Mouse (Mus musculus): ENCODE data around the gene 9130230L23Rik.
A peak's percentile ranks its signal among the peaks of the same experiment; 100 is the strongest.

Gene 9130230L23Rik

GRCm38 (mm10) chr5:66004134-66004925, at the start of gene 9130230L23Rik:
Gene 9130230L23Rik (minus strand): TSS chr5:66004285.
- DNase-seq: no peak

DNA sequence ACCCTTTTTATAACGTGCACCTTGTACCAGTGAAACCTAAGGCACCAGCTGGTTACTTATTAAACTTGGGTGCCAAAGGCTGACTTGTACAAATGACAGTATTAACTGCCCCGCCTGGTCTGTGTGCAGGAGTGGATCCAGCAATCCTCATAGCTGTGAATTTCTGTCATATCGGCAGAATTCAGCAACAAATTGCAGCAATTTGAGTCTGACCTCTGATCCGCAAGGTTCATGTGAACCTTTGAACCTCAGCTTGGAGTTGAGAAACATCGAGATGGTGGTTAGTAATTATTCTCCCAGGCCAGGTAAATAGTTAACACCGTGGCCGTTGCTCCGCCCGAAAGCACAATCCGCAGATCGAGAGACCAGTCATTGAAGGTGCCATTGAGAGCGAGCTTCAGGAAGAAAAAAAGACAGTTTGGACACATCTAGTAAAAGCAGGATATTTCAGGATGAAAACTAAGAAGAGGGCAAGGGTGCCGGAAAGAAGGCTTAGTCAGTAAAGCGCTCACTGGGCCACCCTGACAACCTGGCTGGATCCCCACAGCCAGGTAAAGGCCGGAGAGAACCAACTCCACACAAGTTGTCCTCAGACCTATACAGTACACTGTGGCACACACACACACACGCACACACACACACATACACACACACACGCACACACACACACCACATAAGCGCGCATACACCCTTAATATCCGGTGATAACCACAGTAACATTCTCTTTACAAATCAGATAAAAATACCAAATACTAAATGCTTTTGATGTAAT, 48.9 kb upstream of the 9130230L23Rik start:
- peak; percentile 72 for DNase-seq

GRCm38 (mm10) chr5:66050841-66051240, 46.8 kb upstream of the 9130230L23Rik start:
- peak; percentile 30 for DNase-seq

GRCm38 (mm10) chr5:66046356-66046755, 42.3 kb upstream of the 9130230L23Rik start:
- no peak for DNase-seq

DNA sequence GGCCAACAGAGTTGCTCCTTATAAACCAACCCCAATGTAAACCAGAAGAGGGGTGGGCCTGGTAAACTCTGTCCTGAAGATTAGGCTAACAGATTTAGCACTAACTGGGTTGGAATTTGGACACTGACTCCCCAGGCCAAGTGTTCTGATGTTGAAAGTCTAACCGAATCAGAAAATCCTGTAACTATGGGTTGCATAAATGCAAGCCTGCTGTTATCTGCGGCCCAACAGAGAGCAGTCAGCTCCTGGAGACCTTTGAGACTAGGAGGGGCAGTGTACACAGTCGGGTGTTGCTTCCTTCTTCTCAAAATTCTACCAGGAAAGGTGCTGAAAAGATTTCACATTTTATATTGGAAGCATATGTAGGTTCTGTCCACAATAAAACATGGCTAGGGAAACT, 39.8 kb upstream of the 9130230L23Rik start:
- no peak for DNase-seq

DNA sequence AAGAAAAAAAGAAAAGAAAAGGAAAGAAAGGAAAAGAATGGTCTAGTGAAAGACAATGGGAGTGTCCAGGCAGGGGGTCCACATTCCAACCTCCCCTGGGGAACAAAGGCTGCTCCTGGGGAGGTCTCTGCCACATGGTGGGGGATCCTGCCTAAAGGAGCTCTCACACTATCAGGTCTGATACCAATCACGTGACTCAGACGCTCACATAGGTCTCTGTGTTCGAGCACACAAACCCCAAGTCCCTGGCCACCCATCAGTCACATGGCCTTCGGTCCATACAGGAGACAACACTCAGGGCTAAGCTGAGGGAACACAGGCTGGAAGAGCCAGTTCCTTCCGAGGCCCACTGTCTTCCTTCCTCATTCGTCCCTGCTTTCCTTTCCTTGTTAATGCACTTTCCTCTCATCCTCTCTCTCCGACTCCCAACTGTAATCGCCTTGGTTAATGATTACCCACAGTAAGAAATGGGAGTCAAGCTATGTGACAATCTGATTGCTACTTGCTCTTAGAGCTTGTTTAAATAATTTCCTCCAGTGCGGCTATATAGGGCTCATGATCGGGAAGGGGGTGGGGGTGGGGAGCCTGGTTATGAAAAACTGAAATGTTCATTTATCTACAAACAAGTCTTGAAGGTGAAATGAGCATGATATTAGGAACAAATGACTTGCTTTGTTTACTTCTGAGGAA, 38.7 kb upstream of the 9130230L23Rik start:
- DNase-seq: no peak

DNA sequence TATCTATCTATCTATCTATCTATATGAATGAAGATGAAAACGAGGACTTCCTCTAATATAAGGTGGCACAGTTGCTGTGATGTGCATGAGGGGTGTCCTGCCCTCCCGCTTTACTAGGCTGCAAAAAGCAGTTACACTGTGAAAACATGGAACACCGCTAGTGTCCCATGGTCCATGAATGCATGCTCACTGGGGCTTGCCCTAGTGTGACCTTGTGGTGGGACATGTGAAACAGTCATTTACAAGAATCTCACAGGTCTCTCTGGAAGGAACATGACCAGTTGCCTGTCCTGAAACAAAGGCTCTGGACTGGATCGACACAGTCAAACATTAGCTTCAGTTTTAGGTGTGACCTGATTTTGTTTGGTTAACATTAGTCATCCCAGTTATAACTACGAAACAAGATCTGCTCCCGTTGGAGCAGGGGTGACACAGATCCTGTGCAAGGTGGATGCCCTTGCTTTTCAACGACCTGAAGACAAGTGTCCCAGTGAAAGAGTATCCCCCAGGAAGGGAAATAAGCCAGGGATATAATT, 36.7 kb upstream of the 9130230L23Rik start:
- DNase-seq: no peak

DNA sequence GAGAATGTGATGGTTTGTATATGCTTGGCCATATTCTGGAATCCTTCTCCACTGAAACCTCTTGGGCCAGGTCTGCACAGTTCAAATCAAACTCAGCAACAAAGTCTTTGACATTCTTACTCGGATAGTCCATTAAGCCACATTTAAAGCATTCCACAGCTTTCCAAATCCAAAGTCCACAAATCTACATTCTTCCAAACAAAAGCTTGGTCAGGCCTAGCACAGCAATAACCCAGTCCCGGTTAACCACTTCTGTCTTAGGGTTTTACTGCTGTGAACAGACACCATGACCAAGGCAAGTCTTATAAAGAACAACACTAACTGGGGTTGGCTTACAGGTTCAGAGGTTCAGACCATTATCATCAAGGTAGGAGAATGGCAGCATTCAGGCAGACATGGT, 35.7 kb upstream of the 9130230L23Rik start:
- no peak for DNase-seq

GRCm38 (mm10) chr5:66037066-66037465, 33.0 kb upstream of the 9130230L23Rik start:
- DNase-seq: no peak

DNA sequence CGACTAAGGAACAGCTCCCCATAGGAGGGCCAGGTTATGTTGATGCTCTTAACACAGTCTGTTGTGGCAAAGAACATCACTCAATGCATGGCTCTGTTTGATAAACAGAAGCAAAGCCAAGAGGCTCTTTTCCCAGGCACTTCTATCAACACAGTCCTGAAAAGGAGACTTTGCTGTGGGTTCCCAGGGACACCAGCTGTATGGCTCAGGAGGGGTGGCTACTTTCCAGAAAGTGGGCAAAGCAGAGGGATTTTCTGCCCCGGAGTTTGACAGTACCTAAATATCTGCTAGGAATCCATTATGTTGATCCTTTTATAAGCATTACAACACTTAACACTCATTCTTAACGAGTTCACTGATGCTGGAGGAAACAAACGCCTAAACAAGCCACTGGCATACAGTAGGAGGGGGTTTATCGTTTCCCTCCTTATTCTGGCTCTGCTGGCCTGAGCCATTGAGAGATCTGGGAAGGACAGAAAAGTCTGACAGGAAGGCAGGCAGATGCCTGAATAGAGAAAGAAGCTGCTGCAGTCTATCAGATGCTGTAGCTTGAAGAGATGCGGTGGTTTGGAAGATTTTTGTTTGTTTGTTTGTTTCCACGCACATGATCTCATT, 32.5 kb upstream of the 9130230L23Rik start:
- DNase-seq: no peak

- DNase-seq: peak; percentile 59
These were observed 30.5 kb upstream of the 9130230L23Rik start for GRCm38 (mm10) chr5:66034375-66035195.

GRCm38 (mm10) chr5:66032826-66033225, 28.7 kb upstream of the 9130230L23Rik start:
- no peak for DNase-seq

DNA sequence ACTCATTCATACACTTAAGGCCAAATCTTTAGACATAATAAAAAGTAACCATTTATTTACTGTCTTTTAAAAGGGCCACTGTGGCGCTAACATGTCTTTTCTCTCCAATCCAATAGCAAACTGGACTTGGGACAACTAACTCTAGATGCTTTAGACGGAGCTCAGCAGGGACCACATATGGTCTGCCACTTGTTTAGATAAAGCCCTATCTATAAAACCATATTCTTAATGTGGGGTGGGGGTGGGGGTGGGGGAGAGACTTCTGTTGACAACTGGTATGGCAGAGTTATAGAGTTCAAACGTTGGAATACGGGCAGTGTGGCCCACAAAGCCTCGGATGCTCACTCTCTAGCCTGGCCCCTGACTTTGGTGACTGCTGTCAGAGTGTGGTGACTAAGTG, 27.6 kb upstream of the 9130230L23Rik start:
- no peak for DNase-seq

DNA sequence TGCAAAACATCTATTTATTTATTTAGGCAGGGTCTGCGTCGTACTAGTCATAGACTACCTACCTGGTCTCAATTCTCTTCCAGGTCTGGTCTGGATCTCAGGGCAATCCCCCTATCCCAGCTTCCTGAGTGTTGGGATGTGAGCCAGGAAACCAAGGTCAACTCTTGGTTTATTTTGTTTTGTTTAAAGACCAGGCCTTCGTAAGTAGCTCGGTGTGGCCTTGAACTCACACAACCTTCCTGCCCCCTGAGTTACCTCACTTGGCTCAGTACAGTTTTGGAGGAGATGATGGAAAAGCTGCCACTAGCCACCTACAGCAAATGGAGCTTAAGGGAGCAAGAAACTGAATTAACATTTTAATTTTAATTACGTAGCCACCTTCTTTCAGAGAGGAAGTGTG, 24.1 kb upstream of the 9130230L23Rik start:
- no peak for DNase-seq

DNA sequence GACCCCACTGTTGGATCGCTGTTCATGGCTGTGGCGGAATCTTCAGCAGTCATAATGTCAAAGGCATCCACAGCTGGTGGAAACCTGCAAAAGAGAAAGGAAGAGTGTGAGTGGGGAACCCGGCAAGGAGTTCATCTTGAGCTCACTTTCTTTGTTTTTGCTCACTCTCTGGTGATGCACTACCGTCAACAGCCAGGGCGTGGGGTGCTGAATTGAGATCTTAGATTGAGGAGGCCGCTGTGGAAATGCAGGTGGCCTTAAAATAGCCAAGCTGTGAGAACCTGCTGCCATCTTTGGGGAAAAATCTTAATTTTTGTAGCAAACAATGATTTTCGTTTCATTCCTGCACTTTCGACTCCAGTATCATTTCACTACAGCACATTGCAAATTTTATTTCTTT, 23.1 kb upstream of the 9130230L23Rik start:
- no peak for DNase-seq

DNA sequence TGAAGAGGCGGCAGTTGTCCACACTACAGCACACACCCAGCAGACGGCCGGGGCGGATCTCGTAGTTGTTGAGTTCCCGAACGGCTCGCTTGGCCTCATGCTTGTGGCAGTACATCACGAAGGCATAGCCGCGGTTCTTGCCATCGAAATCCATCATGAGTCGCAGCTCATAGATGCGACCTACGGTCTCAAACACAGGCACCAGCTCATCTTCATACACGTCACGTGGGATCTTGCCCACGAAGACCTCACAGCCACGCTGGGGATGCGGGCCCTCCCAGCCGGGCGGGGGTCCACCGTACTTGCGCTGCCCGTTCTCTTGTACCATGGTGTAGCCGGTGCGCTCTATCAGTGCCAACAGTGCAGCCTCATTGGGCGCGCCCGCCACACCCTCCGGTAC, 22.7 kb upstream of the 9130230L23Rik start:
- no peak for DNase-seq

DNA sequence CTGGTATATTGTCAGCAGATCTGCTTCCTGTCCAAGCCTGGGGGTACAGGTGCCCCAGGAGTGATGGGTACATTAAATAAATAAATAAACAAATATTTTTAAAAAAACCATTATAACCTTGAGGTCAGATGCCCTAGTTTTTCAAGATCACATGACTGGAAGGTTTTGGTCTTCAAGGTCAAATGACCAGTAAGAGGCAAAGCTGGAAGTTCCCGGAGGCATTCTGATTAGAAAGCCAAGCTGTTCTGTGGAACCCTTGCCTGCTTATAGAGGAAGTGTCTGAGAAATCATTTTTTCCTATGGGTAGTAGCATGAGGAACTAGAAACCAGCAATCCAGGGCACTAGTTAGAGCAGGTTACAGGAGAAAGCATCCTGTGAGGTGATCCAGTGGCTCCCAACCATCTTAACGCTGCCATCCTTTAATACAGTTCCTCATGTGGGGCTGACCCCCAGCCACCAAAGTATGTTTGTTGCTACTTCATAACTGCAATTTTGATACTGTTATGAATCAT, 11.4 kb upstream of the 9130230L23Rik start:
- DNase-seq: no peak

DNA sequence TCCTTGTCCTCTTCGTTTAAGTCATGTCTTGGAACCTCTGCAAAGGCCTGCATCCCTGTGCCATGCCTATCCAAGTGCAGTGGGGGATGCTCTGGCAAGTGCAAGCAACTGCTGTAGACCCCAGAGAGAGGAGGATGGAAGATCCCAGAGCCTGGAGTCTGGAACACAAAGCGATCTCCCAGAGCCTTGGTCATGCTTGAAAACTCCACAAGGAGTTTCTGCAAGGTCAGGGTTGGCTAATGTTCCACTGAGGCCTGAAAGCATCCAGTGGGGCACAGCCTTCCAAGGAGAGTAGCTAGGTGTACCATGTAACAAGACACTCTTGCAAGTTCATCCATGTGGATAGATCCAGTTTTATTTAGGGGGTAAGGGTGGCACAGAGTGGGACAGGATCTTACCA, 10.4 kb upstream of the 9130230L23Rik start:
- DNase-seq: peak; percentile 43

- DNase-seq: no peak
These were observed 9.9 kb upstream of the 9130230L23Rik start for GRCm38 (mm10) chr5:66013999-66014398.

- DNase-seq: no peak
These were observed 4.3 kb upstream of the 9130230L23Rik start for GRCm38 (mm10) chr5:66008245-66008967.

Measured in kidney, postnatal 10 days (tissue).